Mouse (Mus musculus) brain, adult 2 months (tissue): ENCODE results near the gene Tnfaip8l1.

Experiments
- DNase-seq: peaks from one replicate; pipeline ENCODE4 v3.0.0; 2011; ENCODE audit warnings: low read depth, low spot score

Gene Tnfaip8l1

DNA sequence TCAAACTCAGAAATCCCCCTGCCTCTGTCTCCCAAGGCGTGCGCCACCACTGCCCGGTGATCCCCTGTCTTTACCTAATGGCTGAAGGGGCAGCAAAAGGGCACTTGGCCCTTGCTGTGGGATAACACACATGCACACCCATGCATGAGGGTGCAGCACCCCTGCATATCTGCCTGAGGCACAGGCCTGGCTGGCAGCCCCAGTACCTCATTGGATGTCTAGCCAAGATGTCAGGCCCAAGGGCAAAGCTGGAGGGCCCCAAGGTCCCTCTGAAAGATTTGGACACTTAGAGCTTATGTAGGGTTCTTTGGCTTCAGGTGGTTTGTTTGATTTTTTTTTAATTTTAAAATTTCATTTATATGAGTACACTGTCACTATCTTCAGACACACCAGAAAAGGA lies 13.1 kb downstream of the Tnfaip8l1 start:
- DNase-seq = no peak

- no peak for DNase-seq
Observed at GRCm38 (mm10) chr17:56182975-56183657, 20.8 kb downstream of the Tnfaip8l1 start.

GRCm38 (mm10) chr17:56183658-56184103 lies 21.4 kb downstream of the Tnfaip8l1 start, which contains the start of gene Mydgf:
TSS of gene Mydgf (minus strand) at chr17:56183920.
- DNase-seq = peak; percentile 97

DNA sequence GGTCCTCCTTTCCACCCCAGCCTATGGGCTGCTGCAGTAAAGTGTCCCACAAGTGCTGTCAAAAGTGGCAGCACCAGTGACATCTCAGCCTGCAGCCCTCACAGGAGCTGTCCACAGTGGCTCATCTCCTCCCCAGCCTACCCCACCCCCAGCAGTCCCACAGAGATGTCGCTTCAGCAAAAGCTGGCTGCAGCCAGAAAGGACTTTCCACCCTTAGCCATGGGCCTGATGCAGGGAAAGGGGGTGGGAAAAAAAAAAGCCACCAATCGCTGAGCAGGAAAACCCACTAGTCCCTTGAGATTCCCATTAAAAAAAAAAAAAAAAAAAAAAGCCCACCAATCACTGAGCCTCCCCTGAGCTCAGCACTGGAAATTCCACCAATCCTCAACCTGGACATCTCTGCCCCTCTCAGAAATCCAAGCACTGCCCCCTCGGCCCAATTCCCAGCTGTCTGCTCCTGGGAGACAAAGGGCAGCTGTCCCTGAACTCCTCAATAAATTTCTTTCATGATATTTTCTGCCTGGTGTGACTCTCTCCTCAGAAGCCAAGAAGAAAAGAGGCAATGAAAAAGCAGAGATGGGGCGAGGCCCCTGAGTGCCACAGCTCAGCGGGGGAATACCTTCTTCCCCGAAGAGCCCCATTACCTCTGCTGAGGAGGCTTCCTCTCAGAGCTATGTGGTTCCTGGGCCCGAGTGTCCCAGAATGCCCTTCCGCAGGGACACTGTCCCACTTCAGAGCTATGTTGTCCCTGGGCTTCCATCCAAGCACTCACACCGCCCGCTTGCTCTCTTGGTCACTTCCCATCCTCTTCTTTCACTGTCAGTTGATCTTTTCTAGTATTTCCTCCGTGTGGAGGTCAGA lies 23.2 kb downstream of the Tnfaip8l1 start:
- DNase-seq = peak; percentile 73

DNA sequence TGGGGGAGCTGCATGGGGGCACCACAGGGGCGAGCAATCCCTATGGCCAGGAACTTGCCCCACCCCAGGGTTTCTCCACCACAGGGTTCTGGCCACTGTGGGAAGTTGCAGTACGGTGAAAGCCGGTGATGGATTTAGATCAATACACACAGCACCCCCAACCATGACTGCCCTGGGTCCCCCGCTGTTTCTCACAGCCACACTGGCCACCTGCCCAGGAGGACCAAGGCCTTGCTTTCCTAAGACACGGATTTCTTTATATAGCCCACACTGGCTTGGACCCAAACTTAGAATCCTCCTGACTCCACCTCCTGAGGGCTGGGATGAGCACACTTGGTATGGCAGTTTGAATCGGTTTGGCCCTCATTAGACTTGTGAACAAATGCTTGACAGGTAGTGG lies 29.0 kb downstream of the Tnfaip8l1 start:
- peak; percentile 27 for DNase-seq

GRCm38 (mm10) chr17:56194357-56194756 lies 32.1 kb downstream of the Tnfaip8l1 start:
- no peak for DNase-seq

DNA sequence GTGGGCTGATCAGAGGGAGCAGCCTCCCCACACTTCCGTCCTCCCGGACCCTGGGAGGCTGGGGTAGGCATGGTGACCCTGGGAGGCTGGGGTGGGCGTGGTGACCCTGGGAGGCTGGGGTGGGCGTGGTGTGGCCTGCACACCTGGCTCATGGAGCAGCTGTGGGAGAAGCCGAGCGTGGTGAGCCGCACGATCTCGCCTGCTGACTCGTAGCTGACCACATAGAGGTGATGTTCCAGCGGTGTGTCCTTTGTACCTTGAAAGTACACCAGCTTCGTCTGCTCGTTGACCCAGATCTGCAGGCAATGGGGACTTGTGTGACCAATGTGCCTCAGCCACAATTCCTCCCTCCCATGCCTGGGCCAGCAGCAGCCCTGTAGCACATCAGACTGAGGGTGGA lies 32.5 kb downstream of the Tnfaip8l1 start:
- DNase-seq = peak; percentile 18

DNA sequence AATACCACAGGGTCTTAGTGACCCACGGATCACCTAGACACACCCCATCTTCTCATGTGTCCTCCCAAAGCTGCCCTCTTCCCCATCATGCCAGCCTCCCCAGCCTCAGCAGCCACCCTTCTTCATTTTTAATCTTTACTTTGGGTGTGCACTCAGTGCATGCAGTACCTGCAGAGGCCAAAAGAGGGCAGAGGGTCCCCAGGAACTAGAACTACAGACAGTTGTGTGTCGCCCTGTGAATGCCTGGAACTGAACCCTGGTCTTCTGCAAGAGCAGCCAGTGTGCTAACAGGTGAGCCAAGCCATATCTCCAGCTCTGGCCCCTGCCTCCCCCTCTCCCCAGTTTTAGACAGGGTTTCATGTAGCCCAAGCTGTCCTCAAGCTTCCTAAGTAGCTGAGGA lies 34.6 kb downstream of the Tnfaip8l1 start:
- DNase-seq = no peak

- no peak for DNase-seq
Observed at GRCm38 (mm10) chr17:56200586-56200985, 38.3 kb downstream of the Tnfaip8l1 start.

DNA sequence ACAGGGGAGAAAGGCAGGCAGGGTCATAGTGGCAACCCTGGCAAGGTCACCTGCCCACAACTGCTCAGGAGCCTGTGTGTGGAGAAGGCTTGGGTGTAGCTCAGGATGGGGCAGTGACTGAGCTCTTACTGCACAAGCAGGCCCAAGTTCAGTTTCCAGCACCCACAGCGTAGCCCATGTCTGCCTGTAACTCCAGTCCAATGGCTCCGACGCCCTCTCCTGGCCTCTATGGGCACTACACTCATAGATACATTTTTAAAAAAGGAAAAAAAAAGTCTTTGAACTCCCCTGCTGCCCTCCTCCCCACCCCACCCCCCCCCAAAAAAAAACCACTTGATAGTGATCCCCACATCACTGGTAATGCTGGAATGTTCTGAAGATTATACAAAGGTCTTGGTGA lies 39.4 kb downstream of the Tnfaip8l1 start:
- no peak for DNase-seq

DNA sequence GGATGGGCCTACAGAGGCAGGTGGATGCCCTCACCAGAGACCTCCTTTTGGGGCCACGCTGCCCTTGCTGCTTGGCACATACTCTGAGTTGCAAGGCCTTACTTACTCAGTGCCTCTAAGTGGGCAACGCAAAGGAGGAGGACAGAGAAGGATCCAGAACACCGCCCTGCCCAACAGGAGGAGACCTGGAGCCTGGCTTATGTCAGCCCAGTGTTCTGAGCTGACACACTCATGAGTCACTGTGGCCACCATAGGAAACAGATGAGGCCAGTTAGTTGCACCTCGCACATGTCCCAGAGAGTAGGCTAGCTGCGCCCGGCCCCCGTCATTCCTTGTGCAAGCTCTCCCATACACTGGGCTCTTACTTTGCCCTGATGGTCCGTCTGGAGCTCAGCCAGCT lies 40.2 kb downstream of the Tnfaip8l1 start:
- DNase-seq = no peak

- DNase-seq = no peak
Observed at GRCm38 (mm10) chr17:56203729-56204128, 41.5 kb downstream of the Tnfaip8l1 start.

DNA sequence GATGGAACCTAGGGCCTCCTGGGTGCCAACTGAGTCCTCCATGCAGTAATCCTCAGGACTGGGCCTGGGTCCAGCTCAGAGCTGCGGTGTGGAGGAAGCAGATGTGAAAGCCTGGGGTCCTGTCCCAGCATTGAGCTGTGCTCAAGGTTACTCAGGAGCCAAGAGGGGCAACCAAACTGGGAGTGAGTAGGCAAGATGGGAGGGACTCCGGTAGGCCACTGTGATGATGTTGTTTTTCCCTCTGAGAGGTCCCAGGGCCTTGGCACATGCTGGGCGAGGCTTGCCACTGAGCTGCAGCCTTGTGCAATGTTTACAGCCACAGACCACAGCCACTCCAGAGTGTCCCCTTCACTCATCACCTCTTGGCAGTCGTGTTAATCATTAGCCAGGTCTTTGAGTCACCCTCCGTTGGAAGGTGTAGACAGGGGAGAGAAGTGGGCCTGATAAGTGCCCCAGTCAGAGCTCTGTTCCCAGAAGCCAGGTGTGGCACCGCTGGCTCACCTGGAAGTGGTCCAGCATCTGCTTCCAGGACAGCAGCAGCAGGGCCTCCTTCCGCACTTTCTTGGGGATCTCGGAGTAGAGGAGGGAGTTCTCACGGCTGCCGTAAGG lies 44.1 kb downstream of the Tnfaip8l1 start:
- no peak for DNase-seq

DNA sequence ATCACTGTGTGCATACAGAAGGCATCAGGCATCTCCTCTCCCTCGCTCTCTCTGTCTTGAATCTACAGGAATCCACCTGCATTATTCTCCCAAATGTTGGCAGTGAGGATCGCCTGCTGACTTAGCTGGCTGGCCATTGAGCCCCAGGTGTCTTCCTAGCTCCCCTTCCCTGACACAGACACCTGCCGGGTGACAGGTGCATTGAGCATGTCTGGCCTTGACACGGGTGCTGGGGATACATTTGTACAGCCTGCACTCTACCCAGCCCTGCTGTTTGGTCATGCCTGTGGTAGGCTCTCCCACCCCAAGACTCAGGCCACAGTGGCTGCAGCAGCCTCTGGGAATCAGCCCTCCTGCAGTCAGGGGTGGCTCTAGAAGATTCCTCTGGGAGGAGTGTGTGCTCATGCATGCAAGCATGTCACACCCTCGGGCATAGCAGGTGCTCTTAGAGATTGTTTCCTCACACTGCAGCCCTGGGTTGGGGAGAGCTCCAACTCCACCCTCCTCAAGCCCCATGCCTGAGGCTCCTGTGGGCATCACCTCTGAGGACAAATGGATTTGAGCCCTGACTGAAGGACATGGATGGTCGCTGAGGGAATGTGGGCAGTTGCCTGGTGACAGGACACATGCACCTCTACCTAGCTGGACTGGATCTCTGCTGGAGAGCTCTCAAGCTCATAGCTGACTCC lies 44.9 kb downstream of the Tnfaip8l1 start:
- DNase-seq = no peak

DNA sequence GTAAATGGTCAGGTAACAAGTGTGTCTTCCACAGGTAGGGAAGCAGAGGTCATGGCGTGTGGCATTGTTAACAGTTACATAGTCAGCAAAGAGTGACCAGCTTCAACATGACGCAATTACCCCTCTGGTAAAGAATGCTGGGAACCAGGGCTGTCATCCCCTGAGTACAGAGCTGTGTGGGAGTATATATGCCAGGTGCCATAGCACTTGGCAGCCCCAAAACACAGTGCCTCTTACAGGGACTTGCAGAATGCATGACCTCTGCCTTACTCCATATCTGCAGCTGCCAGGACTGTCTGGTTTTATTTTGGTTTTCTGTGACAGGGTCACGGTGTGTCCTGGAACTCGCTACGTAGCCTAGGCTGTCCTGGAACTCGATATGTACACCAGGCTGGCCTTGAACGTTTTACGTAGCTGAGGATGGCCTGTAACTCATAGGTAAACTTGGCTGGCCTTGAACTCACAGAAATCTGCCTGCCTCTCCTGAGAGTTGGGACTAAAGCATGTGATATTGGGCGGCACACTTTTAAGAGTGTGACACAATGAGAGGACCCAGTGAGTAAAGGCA lies 45.8 kb downstream of the Tnfaip8l1 start:
- no peak for DNase-seq

DNA sequence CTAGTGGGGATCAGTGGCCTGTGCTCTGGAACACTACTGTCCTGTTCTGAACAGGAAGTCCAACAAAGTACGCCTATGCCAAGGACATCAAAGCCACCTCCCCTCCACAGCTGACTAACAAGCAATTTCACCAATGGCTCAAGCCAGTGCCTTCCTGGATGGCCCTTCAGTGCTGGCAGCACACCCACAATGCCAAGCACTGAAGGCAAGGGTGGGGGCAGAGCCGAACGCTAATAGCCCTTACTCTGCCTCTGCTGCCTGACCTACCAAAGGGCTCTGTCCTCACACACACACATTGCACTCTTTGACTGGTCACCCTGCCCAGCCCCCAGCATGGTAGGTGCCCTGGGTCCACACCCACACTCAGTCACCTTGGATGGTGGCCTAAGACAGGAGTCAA lies 46.5 kb downstream of the Tnfaip8l1 start:
- no peak for DNase-seq

DNA sequence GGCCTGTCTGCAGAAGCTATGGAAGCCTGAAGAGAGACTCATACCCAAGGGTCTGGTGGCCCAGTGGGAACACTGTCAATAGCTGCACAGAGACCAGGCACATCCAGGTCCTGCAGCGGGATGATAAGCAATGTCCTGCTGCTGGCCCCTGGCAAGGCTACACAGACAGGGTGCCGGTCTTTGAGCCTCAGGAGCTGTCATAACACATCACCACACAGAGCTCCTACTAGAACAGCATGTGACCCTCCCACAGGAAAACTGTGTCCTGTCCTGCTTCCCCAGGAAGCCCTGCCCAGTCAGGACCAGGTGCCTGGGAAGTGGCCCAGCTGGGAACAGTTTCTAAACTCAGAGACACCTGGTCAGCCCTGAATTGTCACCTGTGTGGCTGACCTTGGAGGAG lies 48.8 kb downstream of the Tnfaip8l1 start:
- no peak for DNase-seq

DNA sequence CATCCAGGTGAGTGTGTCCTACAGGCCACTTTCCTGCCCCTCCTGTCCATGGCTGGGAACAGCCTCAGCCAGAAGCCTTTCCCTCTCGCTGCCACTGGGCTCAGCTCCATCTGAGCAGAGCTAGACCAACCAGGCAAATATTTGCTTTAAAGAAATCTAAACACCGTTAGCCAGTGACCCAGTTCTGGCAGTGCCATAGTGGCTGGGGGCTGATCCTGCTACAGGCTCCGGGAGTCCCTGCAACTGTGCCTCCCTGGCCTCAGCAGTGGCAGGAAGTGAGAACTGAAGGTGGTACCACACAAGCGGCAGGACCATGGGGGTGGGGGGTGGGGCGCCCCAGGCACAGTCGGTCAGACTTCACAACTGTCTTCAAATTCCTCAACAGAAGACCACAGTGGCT lies 50.4 kb downstream of the Tnfaip8l1 start:
- DNase-seq = no peak

DNA sequence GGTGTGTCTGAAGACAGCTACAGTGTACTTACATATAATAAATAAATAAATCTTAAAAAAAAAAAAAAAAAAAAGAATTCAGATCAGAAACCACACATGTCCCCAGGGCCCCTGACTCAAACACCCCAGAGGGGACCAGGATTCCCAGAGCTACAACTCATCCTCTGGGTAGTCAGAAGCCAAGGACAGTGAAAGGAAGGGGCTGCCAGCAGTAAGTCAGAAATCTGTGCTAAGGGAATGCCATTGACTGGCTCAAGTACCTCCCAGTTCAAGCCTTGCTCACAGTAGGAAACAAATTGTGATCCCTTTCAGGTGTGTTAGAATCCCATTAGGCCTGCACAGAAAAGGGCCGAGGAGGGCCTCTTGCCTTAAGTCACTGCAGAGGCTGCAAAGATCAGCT lies 52.0 kb downstream of the Tnfaip8l1 start:
- DNase-seq = no peak

DNA sequence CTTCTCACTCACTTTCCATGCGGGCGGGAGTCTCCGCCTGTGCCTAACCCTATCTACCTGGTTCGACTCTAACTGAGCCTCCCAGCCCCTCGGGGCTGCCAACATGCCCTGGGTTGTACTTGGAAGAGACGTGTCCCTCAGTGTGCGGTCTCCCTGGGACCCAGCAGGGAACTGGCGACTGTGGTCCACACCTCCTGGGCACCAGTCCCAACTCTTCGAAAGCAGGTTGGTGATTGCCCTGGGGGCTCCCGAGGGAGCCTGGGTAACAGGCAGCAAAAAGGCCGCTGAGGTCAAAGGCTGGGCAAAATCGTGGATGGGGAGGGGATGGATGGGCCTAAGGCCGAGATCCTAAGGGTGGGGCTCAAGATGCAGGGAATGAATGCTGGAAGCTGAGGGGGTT lies 55.4 kb downstream of the Tnfaip8l1 start:
- no peak for DNase-seq

GRCm38 (mm10) chr17:56218377-56219191 lies 56.3 kb downstream of the Tnfaip8l1 start, which contains the start of gene Dpp9:
TSS of gene Dpp9 (minus strand) at chr17:56218905.
- DNase-seq = peak; percentile 100
